Mouse (Mus musculus) testis, postnatal 14 days (tissue): ENCODE results near the gene Ncapd3.
A peak's percentile ranks its signal among the peaks of the same experiment; 100 is the strongest.

Source experiments
- DNase-seq: peaks from one replicate; pipeline ENCODE4 v3.0.0; 2021; ENCODE audit warnings: low spot score

Gene Ncapd3

GRCm38 (mm10) chr9:27043892-27044291, 13.9 kb downstream of the Ncapd3 start:
- no peak for DNase-seq

- no peak for DNase-seq
These were observed 19.5 kb downstream of the Ncapd3 start for GRCm38 (mm10) chr9:27049492-27049891.

DNA sequence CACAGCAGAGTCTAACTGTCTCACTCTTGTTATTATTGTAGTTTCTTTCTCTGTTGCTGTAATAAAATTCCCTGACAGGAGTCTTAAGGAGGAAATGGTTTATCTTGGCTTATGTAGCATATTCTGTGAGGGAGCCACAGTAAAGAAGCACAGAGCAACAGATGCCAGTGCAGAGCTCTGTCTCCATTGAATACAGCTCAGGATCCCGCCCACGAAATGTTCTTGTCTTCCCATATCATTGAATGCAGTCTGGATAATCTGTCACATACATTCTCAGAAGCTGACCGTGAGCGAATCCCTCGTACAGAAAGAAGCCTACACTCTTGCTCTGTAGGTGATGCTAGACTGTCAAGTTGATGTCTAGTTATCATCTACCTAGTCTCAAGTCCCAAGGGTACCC, 28.4 kb downstream of the Ncapd3 start:
- DNase-seq, result no peak

DNA sequence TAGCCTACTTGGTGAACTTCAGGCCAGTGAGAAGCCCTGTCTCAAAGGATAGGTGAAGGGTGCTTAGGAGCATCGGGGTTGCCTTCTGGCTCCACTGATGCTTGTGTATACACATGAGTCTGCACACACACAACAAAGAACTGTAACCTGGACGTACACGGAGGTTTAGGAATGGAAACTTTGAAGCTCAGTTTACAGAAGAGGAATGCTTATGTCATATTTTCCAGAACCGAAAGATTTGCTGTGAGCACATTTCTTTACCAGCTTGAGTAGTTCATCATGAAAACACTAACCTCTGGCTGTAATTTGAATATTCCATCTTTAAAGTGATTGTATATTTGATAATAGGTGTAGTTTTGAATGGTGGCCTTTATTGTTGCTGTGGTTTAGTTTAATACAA, 40.9 kb downstream of the Ncapd3 start:
- DNase-seq, result no peak

DNA sequence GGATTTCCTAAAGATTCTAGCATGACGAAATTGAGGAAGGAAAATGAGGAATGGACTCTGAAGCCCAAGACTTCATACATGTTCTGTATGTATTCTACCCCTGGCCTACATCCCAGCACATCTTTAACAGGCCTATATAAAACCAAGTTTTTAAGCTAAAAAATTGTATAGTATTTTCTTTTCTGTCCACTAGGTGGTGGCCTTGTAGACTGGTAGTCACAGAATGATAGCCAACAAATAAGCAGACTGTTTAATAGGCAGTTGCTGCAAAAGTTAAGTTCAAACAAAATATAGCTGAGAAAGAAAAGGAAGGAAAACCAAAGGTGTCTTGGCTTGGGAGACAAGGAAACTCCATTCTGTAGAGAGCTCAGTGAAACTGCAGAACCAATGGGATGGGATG, 44.7 kb downstream of the Ncapd3 start:
- DNase-seq, result no peak

- DNase-seq, result no peak
These were observed 45.8 kb downstream of the Ncapd3 start for GRCm38 (mm10) chr9:27075812-27076211.

- DNase-seq, result no peak
These were observed 56.3 kb downstream of the Ncapd3 start for GRCm38 (mm10) chr9:27086256-27086655.

- no peak for DNase-seq
These were observed 57.4 kb downstream of the Ncapd3 start for GRCm38 (mm10) chr9:27087402-27087801.

DNA sequence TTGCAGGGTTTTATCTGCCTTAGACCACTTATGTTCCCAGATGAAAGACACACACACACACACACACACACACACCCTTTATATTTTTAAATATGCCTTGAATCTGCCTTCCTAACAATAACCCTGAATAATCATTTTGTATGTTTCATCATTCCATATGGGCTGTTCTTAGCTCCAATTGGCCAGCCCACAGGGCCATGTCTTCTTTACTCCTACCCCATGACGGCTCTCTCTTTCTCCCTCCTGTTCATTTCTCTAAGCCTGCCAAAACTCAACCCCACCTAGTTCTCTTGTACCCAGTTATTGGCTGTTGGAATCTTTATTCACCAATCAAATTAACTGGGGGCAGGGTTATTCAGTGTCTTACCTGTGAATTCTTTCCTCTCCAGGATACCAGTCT, 60.2 kb downstream of the Ncapd3 start:
- DNase-seq, result no peak

DNA sequence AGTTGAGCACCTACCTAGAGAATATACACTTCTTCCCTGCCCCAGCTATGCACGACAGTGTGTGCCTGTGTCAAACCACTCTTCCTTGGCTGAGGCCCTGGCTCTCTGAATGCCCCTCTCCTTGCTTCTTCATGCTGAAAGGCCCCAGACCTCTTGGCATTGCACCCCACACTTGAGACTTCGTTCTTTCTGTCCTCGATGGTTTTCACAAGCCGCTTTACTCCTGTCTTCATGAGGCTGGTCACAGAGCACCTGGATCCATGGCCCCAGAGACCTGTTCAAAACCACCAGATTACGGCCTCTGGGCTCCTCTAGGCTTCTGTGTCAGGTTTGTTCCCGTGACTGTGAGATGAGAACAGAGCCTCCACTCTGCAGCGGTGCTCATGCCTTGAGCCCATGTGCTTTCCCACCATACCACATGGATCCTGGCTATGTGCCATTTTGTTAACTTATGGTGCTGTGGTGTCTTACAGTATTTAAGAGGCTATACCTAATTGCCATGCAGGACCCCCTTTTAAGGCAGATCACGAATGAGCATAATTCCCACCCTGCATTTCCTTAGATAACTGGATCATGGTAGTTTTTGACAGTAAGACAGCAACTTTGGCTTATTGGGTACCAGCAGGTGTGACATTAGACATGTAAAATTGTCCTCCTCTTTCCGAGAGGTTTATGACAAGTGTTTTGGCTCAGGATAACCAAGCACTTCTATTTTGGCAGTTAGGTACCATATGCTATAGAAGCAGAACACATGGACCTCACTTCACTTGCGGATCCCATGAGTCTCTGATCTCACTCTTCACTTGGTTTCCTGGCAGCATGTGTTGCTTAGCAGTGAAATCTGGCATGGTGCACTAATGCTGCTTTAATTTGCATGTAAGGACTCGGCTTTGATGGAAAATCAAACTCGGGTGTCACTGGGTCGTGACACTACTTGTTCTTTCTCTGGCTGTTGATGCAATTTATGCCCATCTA, 61.1 kb downstream of the Ncapd3 start:
- no peak for DNase-seq

DNA sequence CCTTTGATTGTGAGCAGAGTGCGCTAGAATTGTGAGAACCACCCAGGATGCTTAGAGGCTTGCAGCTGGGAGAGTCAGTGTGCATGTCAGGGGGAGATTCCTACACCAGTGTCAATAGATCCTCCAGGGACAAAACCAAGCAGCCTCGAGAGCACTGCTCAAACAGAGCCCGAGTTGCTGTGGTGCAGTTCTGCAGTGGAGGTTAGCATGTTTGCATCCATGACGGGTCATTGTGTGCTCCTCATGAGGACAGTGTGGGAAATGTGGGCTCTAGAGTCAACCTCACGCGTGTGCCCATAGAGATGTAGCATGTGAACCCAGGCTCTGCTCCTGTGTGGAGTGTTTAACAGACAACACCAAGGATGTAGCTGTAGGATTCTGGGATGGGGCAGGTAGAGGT, 62.9 kb downstream of the Ncapd3 start:
- DNase-seq, result no peak

- DNase-seq, result no peak
These were observed 68.1 kb downstream of the Ncapd3 start for GRCm38 (mm10) chr9:27098092-27098491.

DNA sequence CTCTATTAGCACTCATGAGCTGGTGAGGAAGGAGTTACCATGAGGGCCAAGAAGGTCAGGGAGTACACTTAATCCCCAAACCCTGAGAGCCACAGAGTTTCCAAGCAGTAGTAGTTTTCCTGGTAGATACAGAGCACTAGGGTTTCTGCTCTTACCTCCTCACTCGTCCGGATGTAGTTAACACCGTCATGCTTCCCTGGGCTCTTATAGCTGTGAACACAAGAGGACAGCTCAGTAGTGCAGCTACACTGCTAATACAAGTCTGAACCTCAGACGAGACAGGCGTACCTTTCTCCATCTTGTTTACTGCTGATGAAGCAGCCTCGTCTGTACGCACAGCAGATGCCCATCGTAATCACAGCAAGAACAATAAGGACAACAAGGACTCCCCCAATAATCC, 68.6 kb downstream of the Ncapd3 start:
- no peak for DNase-seq

DNA sequence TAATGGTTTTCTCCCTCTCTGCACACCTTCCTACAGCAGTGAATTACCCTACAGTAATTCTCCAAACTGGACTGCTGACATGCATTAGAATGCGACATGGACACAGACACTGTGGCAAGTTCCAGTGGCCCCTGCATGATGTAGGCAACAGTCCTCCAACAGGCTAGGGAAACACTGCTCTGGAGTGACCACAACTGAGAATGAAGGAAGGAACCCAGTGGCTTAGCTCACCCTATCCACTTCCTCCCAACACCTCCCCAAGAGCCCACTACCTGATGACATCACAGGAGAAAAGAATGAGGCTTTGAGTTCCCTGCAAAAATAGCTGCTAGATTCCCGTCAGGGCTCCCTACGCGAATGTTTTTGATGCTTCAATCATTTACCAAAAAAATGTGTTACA, 69.5 kb downstream of the Ncapd3 start:
- no peak for DNase-seq

- DNase-seq, result no peak
These were observed 71.5 kb downstream of the Ncapd3 start for GRCm38 (mm10) chr9:27101466-27101865.

DNA sequence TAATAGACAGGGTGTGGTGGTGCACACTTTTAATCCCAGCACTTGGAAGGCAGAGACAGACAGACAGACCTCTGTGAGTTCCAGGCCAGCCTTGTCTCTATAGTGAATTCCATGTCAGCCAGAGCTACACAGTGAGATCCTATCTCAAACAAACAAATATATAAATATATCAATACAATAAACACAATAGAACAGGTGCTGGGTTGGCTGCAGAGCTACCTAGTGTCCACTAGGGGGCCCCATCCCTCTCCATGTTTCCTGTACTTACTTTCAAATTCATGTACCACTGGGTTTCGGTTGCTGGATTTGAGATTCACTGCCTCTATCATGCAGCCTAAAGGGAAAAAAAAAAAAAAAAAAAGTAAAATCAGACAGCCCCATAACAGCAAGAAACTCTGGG, 76.1 kb downstream of the Ncapd3 start:
- DNase-seq, result no peak

DNA sequence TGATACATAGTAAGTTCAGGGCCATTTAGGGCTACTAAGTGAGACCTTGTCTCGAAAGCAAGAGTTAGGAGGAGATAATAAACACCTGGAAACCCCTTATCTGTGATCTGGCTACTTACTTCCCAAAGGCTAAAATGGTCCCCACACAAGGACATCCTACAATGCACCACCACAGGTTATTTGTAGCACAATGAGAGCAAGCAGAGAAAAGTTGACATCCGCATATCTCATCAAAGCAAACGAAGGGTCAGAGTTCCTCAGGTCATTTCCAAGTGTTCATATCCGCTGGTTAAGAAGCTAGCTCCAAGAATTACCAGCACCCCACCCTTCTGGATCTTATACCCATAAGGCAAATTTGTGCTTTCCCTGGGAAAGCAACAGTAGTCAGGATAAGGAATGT, 78.5 kb downstream of the Ncapd3 start:
- DNase-seq, result no peak

DNA sequence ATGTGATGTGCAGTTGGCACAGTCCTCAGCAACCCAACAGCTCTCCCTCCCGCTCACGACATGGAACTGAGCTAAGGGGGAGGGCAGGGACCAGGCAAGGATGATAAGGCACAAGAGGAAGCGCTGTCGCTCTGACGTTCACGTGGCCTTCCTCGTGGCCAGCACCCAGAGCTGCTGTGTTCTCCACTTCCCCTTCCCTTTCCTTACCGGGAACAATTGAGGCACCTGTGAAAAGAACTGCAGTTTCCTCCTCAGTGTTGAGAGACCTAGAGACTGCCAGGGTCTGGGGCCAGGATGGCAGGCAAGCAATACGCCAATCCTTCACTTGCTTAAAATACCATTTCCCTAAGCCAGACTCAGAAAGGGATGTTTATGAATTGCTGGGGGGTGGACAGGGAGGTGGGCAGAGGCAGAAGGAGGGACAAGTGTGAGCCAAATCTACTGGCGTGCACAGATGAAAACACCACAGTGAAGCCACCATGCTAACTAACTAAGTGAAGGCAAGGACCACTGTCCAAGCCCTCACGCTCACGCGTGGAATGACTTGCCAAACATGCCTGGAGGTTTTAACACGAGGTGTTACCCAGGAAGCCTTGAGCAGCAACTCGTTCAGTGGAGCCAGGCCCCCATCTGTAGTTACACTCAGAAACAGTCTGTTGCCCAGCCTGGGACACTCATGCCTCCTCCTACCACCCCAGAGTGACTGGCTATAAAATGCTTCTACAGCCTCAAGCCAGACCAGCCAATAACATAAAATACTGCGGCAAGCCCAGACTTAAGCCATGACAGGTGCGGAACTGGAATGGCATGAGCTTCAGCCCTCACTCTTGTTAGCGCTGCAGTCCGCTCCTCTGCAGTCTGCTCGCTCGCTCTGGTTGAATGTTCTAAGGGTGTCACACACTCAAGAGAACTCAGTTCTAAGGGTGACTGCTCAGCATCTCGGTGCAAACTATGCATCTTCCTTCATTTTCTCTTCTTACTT, 79.8 kb downstream of the Ncapd3 start:
- peak; percentile 24 for DNase-seq

DNA sequence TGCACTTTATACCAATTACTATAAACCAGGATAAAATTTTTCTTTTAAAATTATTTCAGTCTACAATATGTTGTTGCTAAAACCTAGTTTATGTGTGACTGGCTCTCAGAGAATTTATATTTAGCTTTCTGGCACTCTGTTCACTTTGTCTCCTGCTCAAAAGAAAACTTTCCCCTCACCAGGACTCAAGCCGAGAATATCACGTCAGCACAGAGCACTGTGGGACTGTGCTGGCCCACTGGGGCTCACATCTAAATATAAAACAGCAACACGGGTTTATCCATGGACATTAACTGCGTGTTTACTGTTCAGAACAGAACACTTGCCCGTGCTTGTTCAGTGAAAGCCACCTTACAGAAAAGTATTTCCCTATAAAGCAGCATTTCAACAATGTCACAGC, 80.7 kb downstream of the Ncapd3 start:
- DNase-seq, result no peak

GRCm38 (mm10) chr9:27111756-27112155, 81.8 kb downstream of the Ncapd3 start:
- DNase-seq, result no peak

DNA sequence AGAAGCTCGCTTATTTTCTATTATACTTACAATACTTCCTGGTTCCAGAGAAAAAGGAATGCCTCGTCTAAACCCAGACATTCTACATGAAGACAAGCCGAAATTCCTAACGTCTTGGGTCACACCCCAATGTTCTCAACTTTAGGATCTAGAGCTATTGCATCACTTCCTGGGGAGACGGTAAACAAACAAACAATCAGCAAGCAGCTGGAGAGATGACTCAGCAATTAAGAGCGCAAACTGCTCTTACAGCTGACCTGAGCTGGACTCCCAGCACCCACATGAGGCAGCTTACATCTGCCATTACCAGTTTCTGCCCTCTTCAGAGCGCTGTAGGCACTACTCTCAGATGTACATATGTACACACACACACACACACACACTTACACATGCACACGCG, 91.3 kb downstream of the Ncapd3 start:
- no peak for DNase-seq

GRCm38 (mm10) chr9:27122076-27122475, 92.1 kb downstream of the Ncapd3 start:
- no peak for DNase-seq

- DNase-seq, result no peak
These were observed 93.0 kb downstream of the Ncapd3 start for GRCm38 (mm10) chr9:27122963-27123362.
